Mouse (Mus musculus) liver, adult (tissue): ENCODE measurements at regions not wholly inside any gene's neighbourhood (a gene's known extent, or its start where the extent isn't known, plus 50 kb on each side); places are given as distances from the start of the nearest gene placed in this dataset.

Experiments
- GATA4 ChIP-seq: IDR thresholded peaks from 2 replicates; pipeline ENCODE4 v1.6.1; 2014; ENCODE audit warnings: mild to moderate bottlenecking, low read length; ENCODE audit not compliant: insufficient replicate concordance

GRCm38 (mm10) chr8:56883449-56883848 is 332.6 kb downstream of the Fbxo8 start:
- peak; percentile 82; the same call in 1 of the 2 replicates for TF ChIP-seq GATA4

- TF ChIP-seq GATA4: no peak
Observed at GRCm38 (mm10) chr8:56884195-56884594, 333.3 kb downstream of the Fbxo8 start.

- TF ChIP-seq GATA4: no peak
Observed at GRCm38 (mm10) chr8:56893638-56894037, 342.7 kb downstream of the Fbxo8 start.

GRCm38 (mm10) chr8:56915362-56915761 is 364.5 kb downstream of the Fbxo8 start:
- no peak for TF ChIP-seq GATA4

- TF ChIP-seq GATA4: no peak
Observed at GRCm38 (mm10) chr8:56915989-56916388, 365.1 kb downstream of the Fbxo8 start.

GRCm38 (mm10) chr8:56924724-56925123 is 373.8 kb downstream of the Fbxo8 start:
- TF ChIP-seq GATA4: peak; percentile 49; the same call in 1 of the 2 replicates

- no peak for TF ChIP-seq GATA4
Observed at GRCm38 (mm10) chr8:56927166-56927565, 376.3 kb downstream of the Fbxo8 start.

- no peak for TF ChIP-seq GATA4
Observed at GRCm38 (mm10) chr8:56929076-56929475, 378.2 kb downstream of the Fbxo8 start.

GRCm38 (mm10) chr8:56932421-56932820 is 381.5 kb downstream of the Fbxo8 start:
- no peak for TF ChIP-seq GATA4

GRCm38 (mm10) chr8:56962186-56962585 is 358.6 kb upstream of the Hand2 start:
- no peak for TF ChIP-seq GATA4

- no peak for TF ChIP-seq GATA4
Observed at GRCm38 (mm10) chr8:56970311-56970710, 350.5 kb upstream of the Hand2 start.

- TF ChIP-seq GATA4: no peak
Observed at GRCm38 (mm10) chr8:56978994-56979393, 341.8 kb upstream of the Hand2 start.

- no peak for TF ChIP-seq GATA4
Observed at GRCm38 (mm10) chr8:56979416-56979815, 341.4 kb upstream of the Hand2 start.

GRCm38 (mm10) chr8:57010318-57011024 is 310.3 kb upstream of the Hand2 start:
- no peak for TF ChIP-seq GATA4

GRCm38 (mm10) chr8:57013813-57014320 is 306.9 kb upstream of the Hand2 start:
- no peak for TF ChIP-seq GATA4

GRCm38 (mm10) chr8:57016329-57016728 is 304.5 kb upstream of the Hand2 start:
- TF ChIP-seq GATA4: no peak

- no peak for TF ChIP-seq GATA4
Observed at GRCm38 (mm10) chr8:57048490-57048889, 272.3 kb upstream of the Hand2 start.
